Mouse (Mus musculus) thymus, postnatal 0 days (tissue): ENCODE measurements around the gene Dazl. TPM values are rescaled to one million over a fixed set of nuclear protein-coding genes. Genes with fewer than 3 reads are reported as not detected.
"Not testable (repeated sequence)": the region's sequence is repeated elsewhere in the genome, so short reads cannot be mapped to it uniquely, and the experiment has no call there.

Experiments
- DNase-seq: peaks from one replicate; pipeline ENCODE4 v3.0.0-alpha.2; 2015; ENCODE audit warnings: low spot score
- polyA plus RNA-seq: library from polyadenylated mRNA; unstranded; fragments of >200 nt; fragmentation: Nextera tagmentation; extraction: Ambion mirVana; gene quantifications from 2 replicates; pipeline ENCODE4 v1.2.1, GENCODE M21; 2015

Gene Dazl
- polyA plus RNA-seq, 1 experiment from 2014 or later, result 0.79 TPM

GRCm38 (mm10) chr17:50292661-50293171 lies 720 bp downstream of the Dazl start:
- DNase-seq, result peak; percentile 80

- peak; percentile 58 for DNase-seq
These were observed 1.8 kb downstream of the Dazl start for GRCm38 (mm10) chr17:50291485-50292200.

GRCm38 (mm10) chr17:50284845-50285244 lies 8.6 kb downstream of the Dazl start:
- no peak for DNase-seq

- not testable (repeated sequence) for DNase-seq
These were observed 31.8 kb downstream of the Dazl start for GRCm38 (mm10) chr17:50261615-50262014.

GRCm38 (mm10) chr17:50260856-50261255 lies 32.6 kb downstream of the Dazl start:
- DNase-seq, result no peak

- DNase-seq, result no peak
These were observed 46.8 kb downstream of the Dazl start for GRCm38 (mm10) chr17:50246605-50247004.

- no peak for DNase-seq
These were observed 48.8 kb downstream of the Dazl start for GRCm38 (mm10) chr17:50244675-50245074.

- DNase-seq, result no peak
These were observed 50.1 kb downstream of the Dazl start for GRCm38 (mm10) chr17:50243326-50243725.

- DNase-seq, result no peak
These were observed 55.4 kb downstream of the Dazl start for GRCm38 (mm10) chr17:50237818-50238610.

- DNase-seq, result peak; percentile 65
These were observed 56.1 kb downstream of the Dazl start for GRCm38 (mm10) chr17:50237436-50237709.

- no peak for DNase-seq
These were observed 56.6 kb downstream of the Dazl start for GRCm38 (mm10) chr17:50236702-50237435.

GRCm38 (mm10) chr17:50235943-50236701 lies 57.3 kb downstream of the Dazl start:
- DNase-seq, result no peak

- no peak for DNase-seq
These were observed 59.5 kb downstream of the Dazl start for GRCm38 (mm10) chr17:50233956-50234355.

- DNase-seq, result no peak
These were observed 60.6 kb downstream of the Dazl start for GRCm38 (mm10) chr17:50232821-50233220.

GRCm38 (mm10) chr17:50231206-50231605 lies 62.2 kb downstream of the Dazl start:
- no peak for DNase-seq

- DNase-seq, result no peak
These were observed 63.9 kb downstream of the Dazl start for GRCm38 (mm10) chr17:50229534-50229933.

Other genes starting within 250 kb of the Dazl start
- gene Rftn1, start 103.0 kb downstream of the Dazl start, polyA plus RNA-seq, result 66.5 and 66.6 TPM in 2 replicates
- gene Plcl2, start 215.8 kb upstream of the Dazl start, polyA plus RNA-seq, result 5.0 and 5.3 TPM in 2 replicates